Mouse (Mus musculus): ENCODE measurements around the gene Lims1. TPM values are rescaled to one million over a fixed set of nuclear protein-coding genes. Genes with fewer than 3 reads are reported as not detected.
"Not testable (repeated sequence)": the region's sequence is repeated elsewhere in the genome, so short reads cannot be mapped to it uniquely, and the experiment has no call there.

Gene Lims1
- polyA plus RNA-seq, 1 experiment: 12.7 TPM

DNA sequence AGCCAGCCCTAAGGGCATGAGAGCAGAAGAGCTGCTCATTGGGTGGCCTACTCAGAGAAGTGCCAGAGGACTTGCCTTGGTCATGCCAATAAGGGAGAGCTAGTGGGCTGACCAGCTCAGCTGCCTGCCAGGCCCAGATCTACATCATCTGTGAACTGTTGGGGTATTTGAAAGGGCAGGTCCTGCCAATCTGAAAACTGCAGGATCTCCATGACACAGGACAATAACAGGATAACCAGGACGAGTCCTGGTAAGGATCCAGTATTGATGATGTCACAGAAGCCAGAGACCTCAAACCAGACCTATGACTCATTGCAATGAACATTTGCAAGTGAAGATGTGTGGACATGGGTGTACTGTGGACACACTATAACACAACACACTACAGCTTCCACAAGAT lies 12.5 kb upstream of the Lims1 start:
- no peak for TF ChIP-seq CTCF (IDR thresholded peaks at IDR 0.05; ENCODE audit: control insufficient read depth, insufficient read depth, insufficient replicate concordance, low read depth, low read length)
- TF ChIP-seq POLR2A (IDR thresholded peaks at IDR 0.05; ENCODE audit: control insufficient read depth, low read depth, low read length): no peak
- H3K4me3 ChIP-seq (ENCODE audit: control insufficient read depth, low read depth, low read length): no peak overlapping the region
- H3K36me3 ChIP-seq (ENCODE audit: control insufficient read depth, insufficient read depth, low read length): no peaks in the 10 kb centered on the region
- no peaks in the 10 kb centered on the region for H3K27me3 ChIP-seq (ENCODE audit: control insufficient read depth, insufficient read depth, low read length)
- no peak overlapping the region for H3K27ac ChIP-seq (ENCODE audit: control insufficient read depth, insufficient read depth, low read depth, low read length)
- H3K4me1 ChIP-seq (ENCODE audit: control insufficient read depth, insufficient read depth, low read length): no peaks in the 10 kb centered on the region

GRCm38 (mm10) chr10:58312887-58313286 lies 10.4 kb upstream of the Lims1 start:
- Histone ChIP-seq H3K4me1 (ENCODE audit: control insufficient read depth, insufficient read depth, low read length) (no peaks in the 10 kb centered on the region), H3K27me3 (ENCODE audit: control insufficient read depth, insufficient read depth, low read length) (no peaks in the 10 kb centered on the region), H3K27ac (ENCODE audit: control insufficient read depth, insufficient read depth, low read depth, low read length) (no peak overlapping the region), H3K36me3 (ENCODE audit: control insufficient read depth, insufficient read depth, low read length) (no peaks in the 10 kb centered on the region), H3K4me3 (ENCODE audit: control insufficient read depth, low read depth, low read length) (no peak overlapping the region)
- TF ChIP-seq CTCF (IDR thresholded peaks at IDR 0.05; ENCODE audit: control insufficient read depth, insufficient read depth, insufficient replicate concordance, low read depth, low read length) (no peak), POLR2A (IDR thresholded peaks at IDR 0.05; ENCODE audit: control insufficient read depth, low read depth, low read length) (no peak)

- H3K4me1 ChIP-seq (ENCODE audit: control insufficient read depth, insufficient read depth, low read length): peaks cover 8% of the 10 kb centered on the region
- no peak overlapping the region for H3K4me3 ChIP-seq (ENCODE audit: control insufficient read depth, low read depth, low read length)
- H3K36me3 ChIP-seq (ENCODE audit: control insufficient read depth, insufficient read depth, low read length): no peaks in the 10 kb centered on the region
- H3K27ac ChIP-seq (ENCODE audit: control insufficient read depth, insufficient read depth, low read depth, low read length): no peak overlapping the region
- no peak for TF ChIP-seq CTCF (IDR thresholded peaks at IDR 0.05; ENCODE audit: control insufficient read depth, insufficient read depth, insufficient replicate concordance, low read depth, low read length)
- TF ChIP-seq POLR2A (IDR thresholded peaks at IDR 0.05; ENCODE audit: control insufficient read depth, low read depth, low read length): no peak
- H3K27me3 ChIP-seq (ENCODE audit: control insufficient read depth, insufficient read depth, low read length): no peaks in the 10 kb centered on the region
Observed at GRCm38 (mm10) chr10:58320881-58321280, 2.4 kb upstream of the Lims1 start.

- Histone ChIP-seq H3K27me3 (ENCODE audit: control insufficient read depth, insufficient read depth, low read length) (no peaks in the 10 kb centered on the region), H3K4me3 (ENCODE audit: control insufficient read depth, low read depth, low read length) (peak overlapping the region; percentile 93), H3K36me3 (ENCODE audit: control insufficient read depth, insufficient read depth, low read length) (no peaks in the 10 kb centered on the region), H3K27ac (ENCODE audit: control insufficient read depth, insufficient read depth, low read depth, low read length) (peak overlapping the region; percentile 92), H3K4me1 (ENCODE audit: control insufficient read depth, insufficient read depth, low read length) (peaks cover 8% of the 10 kb centered on the region)
- no peak for TF ChIP-seq POLR2A (IDR thresholded peaks at IDR 0.05; ENCODE audit: control insufficient read depth, low read depth, low read length)
- TF ChIP-seq CTCF (IDR thresholded peaks at IDR 0.05; ENCODE audit: control insufficient read depth, insufficient read depth, insufficient replicate concordance, low read depth, low read length): no peak
Observed at GRCm38 (mm10) chr10:58322361-58323027, 772 bp upstream of the Lims1 start.

- Histone ChIP-seq H3K27ac (ENCODE audit: control insufficient read depth, insufficient read depth, low read depth, low read length) (no peak overlapping the region), H3K4me3 (ENCODE audit: control insufficient read depth, low read depth, low read length) (no peak overlapping the region), H3K4me1 (ENCODE audit: control insufficient read depth, insufficient read depth, low read length) (peaks cover 8% of the 10 kb centered on the region), H3K27me3 (ENCODE audit: control insufficient read depth, insufficient read depth, low read length) (no peaks in the 10 kb centered on the region), H3K36me3 (ENCODE audit: control insufficient read depth, insufficient read depth, low read length) (no peaks in the 10 kb centered on the region)
- TF ChIP-seq CTCF (IDR thresholded peaks at IDR 0.05; ENCODE audit: control insufficient read depth, insufficient read depth, insufficient replicate concordance, low read depth, low read length): no peak
- TF ChIP-seq POLR2A (IDR thresholded peaks at IDR 0.05; ENCODE audit: control insufficient read depth, low read depth, low read length): no peak
Observed at GRCm38 (mm10) chr10:58326271-58326670, 3.0 kb downstream of the Lims1 start.

- not testable (repeated sequence) for H3K36me3 ChIP-seq (ENCODE audit: control insufficient read depth, insufficient read depth, low read length); H3K4me1 ChIP-seq (ENCODE audit: control insufficient read depth, insufficient read depth, low read length); H3K27me3 ChIP-seq (ENCODE audit: control insufficient read depth, insufficient read depth, low read length); H3K27ac ChIP-seq (ENCODE audit: control insufficient read depth, insufficient read depth, low read depth, low read length); H3K4me3 ChIP-seq (ENCODE audit: control insufficient read depth, low read depth, low read length)
Observed at GRCm38 (mm10) chr10:58327836-58328235, 4.6 kb downstream of the Lims1 start.

GRCm38 (mm10) chr10:58328517-58329108 lies 5.3 kb downstream of the Lims1 start:
- no peak overlapping the region for H3K27ac ChIP-seq (ENCODE audit: control insufficient read depth, insufficient read depth, low read depth, low read length)
- no peaks in the 10 kb centered on the region for H3K36me3 ChIP-seq (ENCODE audit: control insufficient read depth, insufficient read depth, low read length)
- TF ChIP-seq CTCF (IDR thresholded peaks at IDR 0.05; ENCODE audit: control insufficient read depth, insufficient read depth, insufficient replicate concordance, low read depth, low read length) (no peak), POLR2A (IDR thresholded peaks at IDR 0.05; ENCODE audit: control insufficient read depth, low read depth, low read length) (no peak)

More at GRCm38 (mm10) chr10:58328517-58329108, 5.3 kb downstream of the Lims1 start:
- Histone ChIP-seq H3K4me3 (ENCODE audit: control insufficient read depth, low read depth, low read length) (no peak overlapping the region), H3K4me1 (ENCODE audit: control insufficient read depth, insufficient read depth, low read length) (peaks cover 4% of the 10 kb centered on the region; the same call in 1 of the 2 replicates), H3K27me3 (ENCODE audit: control insufficient read depth, insufficient read depth, low read length) (no peaks in the 10 kb centered on the region)
